Mouse (Mus musculus) limb, embryonic 10.5 days (tissue): ENCODE results near the gene Xpnpep3. TPM values are rescaled to one million over a fixed set of nuclear protein-coding genes. Genes with fewer than 3 reads are reported as not detected.
A peak's percentile ranks its signal among the peaks of the same experiment; 100 is the strongest.
"Not testable (repeated sequence)": the region's sequence is repeated elsewhere in the genome, so short reads cannot be mapped to it uniquely, and the experiment has no call there.

ENCODE experiments used
- DNase-seq: peaks from one replicate; pipeline ENCODE4 v3.0.0-alpha.2; 2017; ENCODE audit warnings: low spot score
- H3K27ac ChIP-seq: fragments of 300-500 bp; sonication (generic); 2 replicates; pipeline ENCODE4 v1.5.1; 2016; ENCODE audit warnings: mild to moderate bottlenecking
- H3K27me3 ChIP-seq: fragments of 300-500 bp; sonication (generic); 2 replicates; pipeline ENCODE4 v1.6.1; 2016; ENCODE audit warnings: low read depth, mild to moderate bottlenecking; ENCODE audit not compliant: poor library complexity, severe bottlenecking
- H3K36me3 ChIP-seq: fragments of 300-500 bp; sonication (generic); 2 replicates; pipeline ENCODE4 v1.6.1; 2016; ENCODE audit warnings: mild to moderate bottlenecking, moderate library complexity
- H3K4me1 ChIP-seq: fragments of 300-500 bp; sonication (generic); 2 replicates; pipeline ENCODE4 v1.6.1; 2016
- H3K4me3 ChIP-seq: fragments of 300-500 bp; sonication (generic); 2 replicates; pipeline ENCODE4 v1.5.1; 2016; ENCODE audit warnings: mild to moderate bottlenecking, moderate library complexity
- H3K9me3 ChIP-seq: fragments of 300-500 bp; sonication (generic); replicated peaks from 2 replicates; pipeline ENCODE4 v1.6.1; 2016; ENCODE audit warnings: mild to moderate bottlenecking
- WGBS: fragments of 180-500 bp; shearing (Covaris S2); methylation state at CpG from one replicate; pipeline ENCODE4 v1.1.7; 2016; 5-methylcytosine and 5-hydroxymethylcytosine counted together
- polyA plus RNA-seq: library from polyadenylated mRNA; unstranded; fragments of >200 nt; fragmentation: Nextera tagmentation; extraction: Ambion mirVana; gene quantifications from 2 replicates; pipeline ENCODE4 v1.2.1, GENCODE M21; 2016

The Xpnpep3 gene
- polyA plus RNA-seq, 1 experiment from 2014 or later, result 13.9 TPM

- not testable (repeated sequence) for H3K9me3 ChIP-seq, H3K27me3 ChIP-seq
- H3K4me3 ChIP-seq, result peak overlapping the region; percentile 37
- H3K4me1 ChIP-seq, result peaks cover 13% of the 10 kb centered on the region
- WGBS, result 10% methylated on average over 22 of the region's 22 CpGs
- H3K27ac ChIP-seq, result peak overlapping the region; percentile 85
- peak; percentile 77 for DNase-seq
- peaks cover 20% of the 10 kb centered on the region for H3K36me3 ChIP-seq
These were observed 16.9 kb downstream of the Xpnpep3 start for GRCm38 (mm10) chr15:81416763-81417310.

GRCm38 (mm10) chr15:81418065-81418464 is 18.1 kb downstream of the Xpnpep3 start:
- WGBS, result 76% methylated on average over 4 of the region's 4 CpGs
- H3K27ac ChIP-seq, result no peak overlapping the region
- no peak overlapping the region for H3K4me3 ChIP-seq

GRCm38 (mm10) chr15:81421454-81421853 is 21.5 kb downstream of the Xpnpep3 start:
- 41% methylated on average over 1 of the region's 1 CpGs for whole genome bisulfite sequencing
- Histone ChIP-seq H3K9me3 (no peaks in the 10 kb centered on the region), H3K27me3 (no peaks in the 10 kb centered on the region), H3K4me1 (peaks cover 10% of the 10 kb centered on the region), H3K36me3 (peaks cover 17% of the 10 kb centered on the region), H3K27ac (no peak overlapping the region), H3K4me3 (no peak overlapping the region)
- DNase-seq, result no peak

More at GRCm38 (mm10) chr15:81418065-81418464, 18.1 kb downstream of the Xpnpep3 start:
- peaks cover 23% of the 10 kb centered on the region for H3K36me3 ChIP-seq
- peaks cover 13% of the 10 kb centered on the region for H3K4me1 ChIP-seq
- H3K27me3 ChIP-seq, result no peaks in the 10 kb centered on the region
- H3K9me3 ChIP-seq, result no peaks in the 10 kb centered on the region
- DNase-seq, result no peak

GRCm38 (mm10) chr15:81422156-81422681 is 22.3 kb downstream of the Xpnpep3 start:
- 85% methylated on average over 7 of the region's 7 CpGs for WGBS
- Histone ChIP-seq H3K27me3 (no peaks in the 10 kb centered on the region), H3K9me3 (no peaks in the 10 kb centered on the region), H3K27ac (no peak overlapping the region), H3K4me1 (peaks cover 6% of the 10 kb centered on the region; the same call in 1 of the 2 replicates), H3K36me3 (peaks cover 19% of the 10 kb centered on the region), H3K4me3 (no peak overlapping the region)
- no peak for DNase-seq

- H3K4me3 ChIP-seq, result no peak overlapping the region
- no peak for DNase-seq
- no peaks in the 10 kb centered on the region for H3K9me3 ChIP-seq
- whole genome bisulfite sequencing, result 86% methylated on average over 3 of the region's 3 CpGs
- H3K36me3 ChIP-seq, result peaks cover 22% of the 10 kb centered on the region
- H3K4me1 ChIP-seq, result no peaks in the 10 kb centered on the region
- no peaks in the 10 kb centered on the region for H3K27me3 ChIP-seq
- no peak overlapping the region for H3K27ac ChIP-seq
These were observed 25.4 kb downstream of the Xpnpep3 start for GRCm38 (mm10) chr15:81425311-81425710.

- Histone ChIP-seq H3K4me1 (no peaks in the 10 kb centered on the region), H3K27ac (no peak overlapping the region), H3K9me3 (no peaks in the 10 kb centered on the region), H3K36me3 (peaks cover 45% of the 10 kb centered on the region), H3K4me3 (no peak overlapping the region), H3K27me3 (no peaks in the 10 kb centered on the region)
- WGBS, result 83% methylated on average over 2 of the region's 2 CpGs
- DNase-seq, result no peak
These were observed 28.0 kb downstream of the Xpnpep3 start for GRCm38 (mm10) chr15:81427947-81428346.

- Histone ChIP-seq H3K27ac (no peak overlapping the region), H3K27me3 (no peaks in the 10 kb centered on the region), H3K4me3 (no peak overlapping the region), H3K36me3 (peaks cover 50% of the 10 kb centered on the region), H3K9me3 (no peaks in the 10 kb centered on the region), H3K4me1 (no peaks in the 10 kb centered on the region)
- 92% methylated on average over 1 of the region's 1 CpGs for WGBS
- no peak for DNase-seq
These were observed 31.3 kb downstream of the Xpnpep3 start for GRCm38 (mm10) chr15:81431195-81431594.

GRCm38 (mm10) chr15:81438345-81438744 is 38.4 kb downstream of the Xpnpep3 start:
- Histone ChIP-seq H3K4me1 (no peaks in the 10 kb centered on the region), H3K4me3 (no peak overlapping the region), H3K27ac (no peak overlapping the region), H3K36me3 (peaks cover 44% of the 10 kb centered on the region), H3K9me3 (no peaks in the 10 kb centered on the region), H3K27me3 (no peaks in the 10 kb centered on the region)
- 94% methylated on average over 1 of the region's 1 CpGs for WGBS
- DNase-seq, result no peak

GRCm38 (mm10) chr15:81439236-81439635 is 39.3 kb downstream of the Xpnpep3 start:
- Histone ChIP-seq H3K36me3 (peaks cover 49% of the 10 kb centered on the region), H3K27ac (no peak overlapping the region), H3K4me3 (no peak overlapping the region), H3K27me3 (no peaks in the 10 kb centered on the region), H3K9me3 (no peaks in the 10 kb centered on the region), H3K4me1 (no peaks in the 10 kb centered on the region)
- DNase-seq, result no peak

- WGBS, result 67% methylated on average over 3 of the region's 3 CpGs
These were observed 48.5 kb downstream of the Xpnpep3 start for GRCm38 (mm10) chr15:81448463-81448862.

GRCm38 (mm10) chr15:81461523-81461922 is 61.6 kb downstream of the Xpnpep3 start:
- DNase-seq, result no peak
- 79% methylated on average over 7 of the region's 7 CpGs for WGBS
- peaks cover 23% of the 10 kb centered on the region for H3K36me3 ChIP-seq

More at GRCm38 (mm10) chr15:81448463-81448862, 48.5 kb downstream of the Xpnpep3 start:
- peak; percentile 42 for DNase-seq
- H3K27me3 ChIP-seq, result no peaks in the 10 kb centered on the region
- no peak overlapping the region for H3K4me3 ChIP-seq
- H3K27ac ChIP-seq, result no peak overlapping the region
- peaks cover 69% of the 10 kb centered on the region for H3K36me3 ChIP-seq
- no peaks in the 10 kb centered on the region for H3K9me3 ChIP-seq
- H3K4me1 ChIP-seq, result no peaks in the 10 kb centered on the region

GRCm38 (mm10) chr15:81465016-81465660 is 65.2 kb downstream of the Xpnpep3 start:
- 83% methylated on average over 12 of the region's 12 CpGs for WGBS
- Histone ChIP-seq H3K36me3 (peaks cover 35% of the 10 kb centered on the region), H3K9me3 (no peaks in the 10 kb centered on the region), H3K27me3 (no peaks in the 10 kb centered on the region), H3K4me3 (peak overlapping the region; percentile 80), H3K4me1 (peaks cover 18% of the 10 kb centered on the region), H3K27ac (peak overlapping the region; percentile 93)
- DNase-seq, result no peak

More at GRCm38 (mm10) chr15:81461523-81461922, 61.6 kb downstream of the Xpnpep3 start:
- H3K27ac ChIP-seq, result no peak overlapping the region
- H3K27me3 ChIP-seq, result no peaks in the 10 kb centered on the region
- H3K4me3 ChIP-seq, result no peak overlapping the region
- H3K9me3 ChIP-seq, result no peaks in the 10 kb centered on the region
- H3K4me1 ChIP-seq, result peaks cover 12% of the 10 kb centered on the region

- Histone ChIP-seq H3K36me3 (peaks cover 44% of the 10 kb centered on the region), H3K4me1 (peaks cover 18% of the 10 kb centered on the region), H3K4me3 (peak within 1 kb of the TSS; percentile 80), H3K27me3 (no peaks in the 10 kb centered on the region), H3K9me3 (no peaks in the 10 kb centered on the region), H3K27ac (peak within 1 kb of the TSS; percentile 93)
- WGBS, result under 1% methylated on average over 62 of the region's 62 CpGs
- peak; percentile 99 for DNase-seq
These were observed 66.2 kb downstream of the Xpnpep3 start, which contains the start of gene Rbx1 for GRCm38 (mm10) chr15:81465901-81466737. TSS of gene Rbx1 (plus strand) at chr15:81466296.
